Mouse (Mus musculus) lung, adult 2 months (tissue): ENCODE data around the gene Gse1.

Experiments used
- CTCF ChIP-seq: fragments of 200-500 bp; IDR thresholded peaks from 2 replicates; pipeline ENCODE4 v1.5.1; 2011; ENCODE audit warnings: mild to moderate bottlenecking, low read length, control low read depth; ENCODE audit not compliant: insufficient read depth
- POLR2A ChIP-seq: fragments of 200-500 bp; IDR thresholded peaks from 2 replicates; pipeline ENCODE4 v1.6.1; 2011; ENCODE audit warnings: low read depth, mild to moderate bottlenecking, control low read depth, low read length, borderline replicate concordance; ENCODE audit errors: extremely low read depth

- no peak for TF ChIP-seq CTCF
- no peak for TF ChIP-seq POLR2A
Observed at GRCm38 (mm10) chr8:120429116-120429515, 200.9 kb downstream of the Gse1 start.
